24 mouse cellular contexts compared by ENCODE assay signal in the genomic region with DNA sequence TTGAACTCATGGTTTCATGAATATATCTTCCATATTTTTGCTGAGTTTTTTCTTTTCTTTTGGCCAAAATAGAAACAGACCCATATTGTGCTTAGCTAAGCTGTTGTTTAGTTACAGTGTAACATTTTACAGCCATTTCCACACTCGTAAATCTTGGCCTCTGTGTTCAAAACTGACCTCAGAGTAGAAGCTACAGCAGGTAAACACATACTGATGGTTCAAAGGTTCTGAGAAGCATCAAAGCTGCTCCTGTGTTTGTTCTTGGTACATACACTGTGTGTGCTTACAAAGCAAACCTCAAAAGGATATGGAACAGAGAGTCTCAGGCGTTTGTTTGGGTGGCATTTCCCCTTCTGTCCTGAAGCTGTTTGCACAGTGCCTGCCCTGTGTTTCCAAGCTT. TPM values are rescaled to one million over a fixed set of nuclear protein-coding genes. Genes with fewer than 3 reads are reported as not detected.
A peak's percentile ranks its signal among the peaks of the same experiment; 100 is the strongest.
DNase-seq lines count a peak whose midpoint lies in the region; ATAC-seq lines count a peak whose summit lies in the region.
"Had no signal": no experiment of that assay in that cellular context is flagged by ENCODE, and none has a peak within 500 bp of the region (broad histone marks: within the 10 kb centered on the region; RNA-seq: fewer than 3 reads in every experiment).

No protein-coding gene starts in this region.

- no peaks in the 10 kb centered on the region for H3K9me3 ChIP-seq in kidney, embryonic 14.5 days (ENCODE audit: control insufficient read depth, low read length)
- no peaks in the 10 kb centered on the region for H3K9me3 ChIP-seq in liver, embryonic 15.5 days (replicated peaks)
- H3K9me3 ChIP-seq in stomach, embryonic 16.5 days (replicated peaks; ENCODE audit: control insufficient read depth, low read length): no peaks in the 10 kb centered on the region
- H3K9me3 ChIP-seq: embryonic facial prominence, embryonic 13.5 days; forebrain, embryonic 15.5 days; G1E; hindbrain, embryonic 13.5 days had no signal

- intact Hi-C loops in left cerebral cortex, postnatal 25 days (cut with DNase I): no loop called here

- 62% methylated on average over 2 of the region's 2 CpGs for WGBS in kidney, embryonic 14.5 days
- 12% methylated on average over 2 of the region's 2 CpGs for whole genome bisulfite sequencing in large intestine, adult 2 months
- WGBS in liver, embryonic 15.5 days (ENCODE audit: insufficient replicate concordance): 49% methylated on average over 2 of the region's 2 CpGs
- 52% methylated on average over 2 of the region's 2 CpGs for WGBS in stomach, embryonic 16.5 days

- no peak for ATAC-seq in kidney, embryonic 14.5 days (ENCODE audit: low FRiP score, low TSS enrichment)
- ATAC-seq in liver, embryonic 15.5 days (ENCODE audit: insufficient read depth): no peak
- no peak for ATAC-seq in stomach, embryonic 16.5 days (ENCODE audit: insufficient read depth, low FRiP score)
- ATAC-seq: forebrain, embryonic 15.5 days; inflammation-experienced regulatory T-cells, adult 6 months had no signal

- H3K27me3 ChIP-seq in kidney, embryonic 14.5 days (ENCODE audit: control insufficient read depth, insufficient read depth, low read length): no peaks in the 10 kb centered on the region
- H3K27me3 ChIP-seq in liver, embryonic 15.5 days: no peaks in the 10 kb centered on the region
- no peaks in the 10 kb centered on the region for H3K27me3 ChIP-seq in stomach, embryonic 16.5 days (ENCODE audit: control insufficient read depth, insufficient read depth, low read length)
- H3K27me3 ChIP-seq: embryonic facial prominence, embryonic 13.5 days; forebrain, embryonic 15.5 days; hindbrain, embryonic 13.5 days had no signal

- no peak overlapping the region for H3K9ac ChIP-seq in kidney, embryonic 14.5 days (ENCODE audit: low read depth, low read length)
- no peak overlapping the region for H3K9ac ChIP-seq in liver, embryonic 15.5 days
- no peak overlapping the region for H3K9ac ChIP-seq in stomach, embryonic 16.5 days (ENCODE audit: low read length)
- H3K9ac ChIP-seq: embryonic facial prominence, embryonic 13.5 days; forebrain, embryonic 15.5 days; hindbrain, embryonic 13.5 days; liver, embryonic 14.5 days had no signal

- no peaks in the 10 kb centered on the region for H3K36me3 ChIP-seq in kidney, embryonic 14.5 days (ENCODE audit: control insufficient read depth, insufficient read depth, low read length)
- no peaks in the 10 kb centered on the region for H3K36me3 ChIP-seq in liver, embryonic 15.5 days (replicated peaks)
- H3K36me3 ChIP-seq in stomach, embryonic 16.5 days (ENCODE audit: control insufficient read depth, insufficient read depth, low read length): no peaks in the 10 kb centered on the region
- H3K36me3 ChIP-seq: embryonic facial prominence, embryonic 13.5 days; forebrain, embryonic 15.5 days; hindbrain, embryonic 13.5 days had no signal

- DNase-seq in kidney, postnatal 14 days: peak; percentile 59
- DNase-seq in large intestine, adult 2 months (ENCODE audit: low read depth, low spot score): peak; percentile 82
- no peak for DNase-seq in neural tube, embryonic 10.5 days (ENCODE audit: extremely low spot score, low spot score)
- DNase-seq in left cerebral cortex, postnatal 25 days (ENCODE audit: low spot score in 2 of 2): no peak
- DNase-seq: adrenal gland, postnatal 25 days; cerebellum, adult 11-12 months; cerebellum, postnatal 14 days; gastrocnemius, postnatal 36 days; left cerebral cortex, postnatal 4 days; lung, postnatal 10 days; midbrain, embryonic 14.5 days; right cerebral cortex, postnatal 14 days; thymus, postnatal 25 days had no signal

- no peak overlapping the region for H3K4me3 ChIP-seq in kidney, embryonic 14.5 days (ENCODE audit: low read length)
- no peak overlapping the region for H3K4me3 ChIP-seq in liver, embryonic 15.5 days (replicated peaks)
- H3K4me3 ChIP-seq in stomach, embryonic 16.5 days (replicated peaks; ENCODE audit: low read length): no peak overlapping the region
- H3K4me3 ChIP-seq: embryonic facial prominence, embryonic 13.5 days; forebrain, embryonic 15.5 days; hindbrain, embryonic 13.5 days; myocyte had no signal

- no peak overlapping the region for H3K4me2 ChIP-seq in kidney, embryonic 14.5 days (replicated peaks; ENCODE audit: low read depth, low read length)
- H3K4me2 ChIP-seq in liver, embryonic 15.5 days: no peak overlapping the region
- H3K4me2 ChIP-seq in stomach, embryonic 16.5 days (ENCODE audit: low read depth, low read length): no peak overlapping the region
- H3K4me2 ChIP-seq: embryonic facial prominence, embryonic 13.5 days; forebrain, embryonic 15.5 days; hindbrain, embryonic 13.5 days had no signal

- H3K27ac ChIP-seq in kidney, embryonic 14.5 days (ENCODE audit: low read depth, low read length): no peak overlapping the region
- peak overlapping the region; percentile 65 for H3K27ac ChIP-seq in liver, embryonic 15.5 days (replicated peaks)
- peak overlapping the region; percentile 52; the same call in 1 of the 2 replicates for H3K27ac ChIP-seq in stomach, embryonic 16.5 days (ENCODE audit: low read length)
- H3K27ac ChIP-seq: embryonic facial prominence, embryonic 13.5 days; forebrain, embryonic 15.5 days; hindbrain, embryonic 13.5 days; liver, embryonic 14.5 days had no signal

- H3K4me1 ChIP-seq in kidney, embryonic 14.5 days (ENCODE audit: control insufficient read depth, insufficient read depth, low read length): peaks cover 6% of the 10 kb centered on the region; the same call in 1 of the 2 replicates
- H3K4me1 ChIP-seq in liver, embryonic 15.5 days (replicated peaks): peaks cover 44% of the 10 kb centered on the region
- H3K4me1 ChIP-seq in stomach, embryonic 16.5 days (ENCODE audit: control insufficient read depth, insufficient read depth, low read length): peaks cover 9% of the 10 kb centered on the region; the same call in 1 of the 2 replicates

RNA-seq across cellular contexts. Expression of a gene that starts 4.4 kb away (rescaled TPM):
- 59.7 and 75.0 TPM in 2 replicates for polyA plus RNA-seq in kidney, embryonic 14.5 days (2014; fragmentation: Nextera tagmentation; extraction: Ambion mirVana)
- polyA plus RNA-seq in large intestine, adult 2 months (2012; rRNA removed): 222 and 263 TPM in 2 replicates
- 33.0 and 33.3 TPM in 2 replicates for polyA plus RNA-seq in liver, embryonic 15.5 days (2015; fragmentation: Nextera tagmentation; extraction: Ambion mirVana)
- 39.3 and 42.3 TPM in 2 replicates for polyA plus RNA-seq in stomach, embryonic 16.5 days (2015; fragmentation: Nextera tagmentation; extraction: Ambion mirVana)
- 10 to 100 TPM; 52.8 to 58.2 TPM for total RNA-seq in left cerebral cortex, postnatal 25 days (2021)

RNA-seq across cellular contexts. Expression of a gene that starts 4.7 kb away (rescaled TPM):
- polyA plus RNA-seq in kidney, embryonic 14.5 days (2014; fragmentation: Nextera tagmentation; extraction: Ambion mirVana): 1.3 and 2.9 TPM in 2 replicates
- polyA plus RNA-seq in large intestine, adult 2 months (2012; rRNA removed): 0.67 and 1.5 TPM in 2 replicates
- 0.56 and 1.2 TPM in 2 replicates for polyA plus RNA-seq in liver, embryonic 15.5 days (2015; fragmentation: Nextera tagmentation; extraction: Ambion mirVana)
- 0.80 and 0.94 TPM in 2 replicates for polyA plus RNA-seq in stomach, embryonic 16.5 days (2015; fragmentation: Nextera tagmentation; extraction: Ambion mirVana)
- total RNA-seq in left cerebral cortex, postnatal 25 days (2021): 1 to 10 TPM in 1 of 2 experiments, under 1 TPM in 1; 0.96 to 1.5 TPM
- total RNA-seq: gastrocnemius, postnatal 36 days; megakaryocyte, adult 5-6 weeks had no signal
- polyA plus RNA-seq: inflammation-experienced regulatory T-cells, adult 6 months had no signal

RNA-seq across cellular contexts. Expression of a gene that starts 10.6 kb away (rescaled TPM):
- 91.4 and 92.5 TPM in 2 replicates for polyA plus RNA-seq in kidney, embryonic 14.5 days (2014; fragmentation: Nextera tagmentation; extraction: Ambion mirVana)
- polyA plus RNA-seq in large intestine, adult 2 months (2012; rRNA removed): 3.0 and 4.4 TPM in 2 replicates
- polyA plus RNA-seq in liver, embryonic 15.5 days (2015; fragmentation: Nextera tagmentation; extraction: Ambion mirVana): 33.1 and 35.3 TPM in 2 replicates
- polyA plus RNA-seq in stomach, embryonic 16.5 days (2015; fragmentation: Nextera tagmentation; extraction: Ambion mirVana): 82.4 and 83.1 TPM in 2 replicates
- 10 to 100 TPM; 46.0 to 46.6 TPM for total RNA-seq in left cerebral cortex, postnatal 25 days (2021)

Comparison
In these comparisons a context has a peak if more than half of its experiments do, and no peak if none do; other contexts are left out.
1. DNase-seq: peak in kidney, postnatal 14 days (single experiment) and large intestine, adult 2 months (single experiment); none in neural tube, embryonic 10.5 days (single experiment) and left cerebral cortex, postnatal 25 days (0 of 2).